Mouse (Mus musculus): ENCODE data around the gene Cnnm2. TPM values are rescaled to one million over a fixed set of nuclear protein-coding genes. Genes with fewer than 3 reads are reported as not detected.

Gene Cnnm2
- total RNA-seq, 2 experiments from 2014 or later: 6.0 to 6.7 TPM

DNA sequence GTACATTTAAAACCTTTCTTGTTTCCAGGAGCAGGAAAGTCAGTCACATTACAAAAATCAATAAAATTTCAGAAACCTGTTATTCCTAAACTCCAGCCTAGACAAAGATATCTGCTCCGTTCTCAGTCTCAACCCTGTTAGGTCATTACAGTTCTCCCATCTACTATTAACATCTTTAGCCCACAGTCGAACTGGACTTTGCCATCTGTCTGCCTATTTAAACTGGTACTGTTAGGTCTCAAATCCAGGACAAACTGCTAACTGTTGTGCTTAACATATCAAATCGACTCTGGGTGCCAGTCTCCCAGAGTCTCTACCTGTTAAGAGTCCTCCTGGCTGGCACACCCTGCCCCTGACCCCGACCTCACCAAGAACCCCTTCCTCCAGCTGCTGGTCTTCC, 144.6 kb downstream of the Cnnm2 start:
- intact Hi-C loops (cut with DNase I): no loop called here
- DNase-seq: no peak

DNA sequence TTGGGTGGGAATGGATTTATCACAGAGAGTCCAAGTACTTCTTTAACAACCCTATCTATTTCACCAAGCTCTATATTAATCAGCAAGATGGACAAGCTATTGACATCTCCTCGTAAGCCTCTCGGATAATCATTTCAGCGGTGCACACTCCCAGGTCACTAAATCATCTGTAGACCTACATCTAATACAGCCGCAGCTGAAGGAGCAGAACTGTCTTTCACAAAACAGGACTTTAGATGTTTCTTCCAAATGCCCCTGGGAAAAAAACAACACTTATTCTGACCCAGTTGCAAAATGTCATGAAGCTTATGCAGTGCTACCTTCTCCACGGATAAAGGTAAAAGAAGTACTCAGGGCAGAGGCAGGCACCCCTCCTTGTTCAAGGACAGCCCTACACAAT, 146.8 kb downstream of the Cnnm2 start:
- DNase-seq: no peak
- intact Hi-C loops (cut with DNase I): no loop called here

DNA sequence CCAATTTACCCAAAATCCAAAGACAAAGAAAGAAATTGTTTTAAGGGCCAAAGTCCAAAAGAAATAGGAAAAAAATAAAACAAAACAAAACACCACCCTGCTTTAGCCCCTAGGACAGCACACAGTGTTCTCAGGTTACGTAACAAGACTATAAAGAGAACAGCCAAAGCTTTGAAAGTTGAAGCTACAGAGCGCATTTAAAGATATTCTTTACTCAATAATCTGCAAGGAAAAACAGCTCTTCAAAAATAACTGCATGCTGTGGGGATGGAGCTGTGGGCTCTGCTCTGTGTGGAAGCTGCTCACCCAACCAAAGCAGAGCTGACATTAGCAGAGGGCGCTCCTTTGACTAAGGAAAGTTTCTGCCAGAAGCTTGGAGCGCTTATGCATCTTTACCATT, 147.6 kb downstream of the Cnnm2 start:
- intact Hi-C loops (cut with DNase I): no loop called here
- peak in 1 of 2 experiments; percentile 65 for DNase-seq

DNA sequence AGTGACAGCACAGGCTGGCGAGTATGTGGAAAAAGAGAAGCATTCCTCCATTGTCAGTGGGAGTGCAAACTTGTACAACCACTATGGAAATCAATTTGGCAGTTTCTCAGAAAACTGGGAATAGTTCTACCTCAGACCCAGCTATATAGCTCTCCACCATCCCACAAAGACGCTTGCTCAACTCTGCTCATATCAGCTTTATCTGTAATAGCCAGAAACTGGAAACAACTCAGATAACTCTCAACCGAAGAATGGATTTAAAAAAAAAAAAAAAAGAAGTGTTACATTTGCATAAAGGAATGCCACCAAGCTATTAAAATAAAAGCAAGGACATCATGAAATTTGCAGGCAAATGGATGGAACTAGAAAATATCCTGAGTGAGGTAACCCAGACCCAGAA, 150.1 kb downstream of the Cnnm2 start:
- no peak for DNase-seq
- intact Hi-C loops (cut with DNase I): no loop called here

DNA sequence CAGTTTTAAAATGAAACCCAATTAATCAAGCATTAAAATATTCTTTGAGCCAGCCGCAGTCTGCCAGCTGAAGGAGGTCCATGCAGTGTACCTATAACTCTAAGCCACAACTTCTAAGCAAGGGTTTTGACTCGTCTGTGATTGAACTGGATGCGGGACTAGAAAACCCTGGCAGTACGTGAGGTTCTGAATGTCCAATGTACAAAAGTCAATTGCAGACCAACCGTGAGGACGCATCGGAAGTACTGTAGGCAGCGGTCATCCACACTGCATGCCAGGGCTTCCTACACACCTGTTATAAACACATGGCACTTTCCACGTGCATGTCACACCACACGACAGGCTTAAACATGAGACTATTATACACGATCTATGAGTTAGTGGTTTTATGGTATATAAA, 152.2 kb downstream of the Cnnm2 start:
- DNase-seq: no peak
- intact Hi-C loops (cut with DNase I): no loop called here

DNA sequence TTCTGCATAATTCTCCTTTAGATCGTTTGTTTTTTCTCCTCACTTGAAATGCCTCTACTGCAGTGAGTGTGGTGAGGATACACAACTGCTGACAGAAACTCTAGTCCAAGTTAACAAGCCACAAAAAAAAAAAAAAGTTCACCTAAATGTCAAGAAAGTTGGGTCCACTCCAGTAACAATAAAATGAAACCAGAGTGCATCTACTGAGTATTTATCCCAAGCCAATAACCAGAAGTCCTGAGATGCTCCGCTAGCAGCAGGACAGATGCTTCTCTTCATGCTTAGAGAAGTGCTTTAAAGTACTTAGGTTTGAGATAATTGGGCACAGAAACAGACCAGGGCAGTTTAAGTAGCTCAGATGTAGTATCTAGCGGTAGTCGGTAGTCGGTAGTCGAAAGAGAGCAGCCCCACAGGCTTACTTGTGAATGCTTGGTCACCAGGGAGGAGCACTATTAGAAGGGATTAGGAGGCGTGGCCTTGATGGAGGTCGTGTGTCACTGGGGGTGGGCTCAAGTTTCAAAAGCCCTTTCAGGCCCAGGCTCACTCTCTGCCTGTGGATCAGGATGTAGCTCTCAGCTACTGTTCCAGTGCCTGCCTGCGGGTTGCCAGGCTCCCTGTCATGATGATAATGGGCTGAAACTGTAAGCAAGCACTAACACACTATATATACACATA, 154.1 kb downstream of the Cnnm2 start:
- intact Hi-C loops (cut with DNase I): no loop called here
- DNase-seq: no peak

DNA sequence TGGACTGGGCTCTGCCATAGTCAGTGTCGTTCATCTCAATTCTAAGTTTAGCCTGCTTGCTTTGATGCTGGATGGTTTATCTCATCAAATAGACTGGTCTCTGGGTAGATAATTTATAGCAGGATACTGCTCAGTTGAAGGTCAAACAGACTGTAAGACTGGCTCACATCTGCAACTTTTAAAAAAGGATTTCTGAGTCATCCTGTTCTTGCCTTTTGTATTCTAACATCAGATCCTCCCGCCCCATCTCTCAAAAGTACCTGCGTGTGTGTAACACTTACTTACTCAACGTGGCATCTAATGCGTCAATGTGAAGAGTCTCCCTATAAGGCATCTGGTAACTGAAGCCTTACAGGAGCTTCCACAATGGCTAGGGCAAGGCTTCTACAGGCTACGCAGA, 159.2 kb downstream of the Cnnm2 start:
- no peak for DNase-seq
- intact Hi-C loops (cut with DNase I): no loop called here

DNA sequence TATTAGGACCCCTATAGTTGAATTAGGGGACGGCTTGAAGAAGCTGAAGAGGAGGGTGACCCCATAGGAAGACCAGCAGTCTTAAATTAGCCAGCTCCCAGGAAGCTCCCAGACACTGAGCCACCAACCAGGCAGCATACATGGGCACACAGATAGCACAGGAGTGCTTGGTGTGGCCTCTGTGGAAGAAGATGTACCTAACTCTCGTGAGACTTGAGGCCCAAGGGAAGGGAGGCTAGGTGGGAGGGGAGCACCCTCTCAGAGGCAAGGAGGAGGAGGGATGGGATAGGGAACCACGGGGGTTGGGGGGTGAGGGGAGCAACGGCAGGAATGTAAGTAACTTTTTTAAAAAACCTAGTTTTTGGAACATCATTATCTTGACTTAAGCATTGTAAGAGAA, 165.0 kb downstream of the Cnnm2 start:
- intact Hi-C loops (cut with DNase I): no loop called here
- DNase-seq: no peak

DNA sequence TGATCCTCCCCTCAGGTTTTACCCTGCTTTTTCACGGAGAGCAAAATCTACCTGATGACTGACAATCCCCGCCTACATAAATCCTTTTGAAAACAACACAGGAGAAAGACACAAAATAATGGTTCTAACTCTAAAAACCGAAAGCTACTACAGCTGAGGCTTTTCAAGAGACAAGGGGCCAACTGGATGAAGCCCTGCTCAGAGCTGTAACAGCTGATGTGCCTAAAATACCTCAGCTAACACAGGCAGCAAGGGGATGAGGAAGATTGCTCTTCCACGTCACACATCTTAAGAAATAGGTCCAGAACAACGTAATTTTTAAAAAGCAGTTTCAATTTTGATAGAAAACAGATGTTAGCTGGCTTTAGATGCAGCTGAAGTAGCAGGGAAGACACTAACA, 165.6 kb downstream of the Cnnm2 start:
- intact Hi-C loops (cut with DNase I): no loop called here

DNA sequence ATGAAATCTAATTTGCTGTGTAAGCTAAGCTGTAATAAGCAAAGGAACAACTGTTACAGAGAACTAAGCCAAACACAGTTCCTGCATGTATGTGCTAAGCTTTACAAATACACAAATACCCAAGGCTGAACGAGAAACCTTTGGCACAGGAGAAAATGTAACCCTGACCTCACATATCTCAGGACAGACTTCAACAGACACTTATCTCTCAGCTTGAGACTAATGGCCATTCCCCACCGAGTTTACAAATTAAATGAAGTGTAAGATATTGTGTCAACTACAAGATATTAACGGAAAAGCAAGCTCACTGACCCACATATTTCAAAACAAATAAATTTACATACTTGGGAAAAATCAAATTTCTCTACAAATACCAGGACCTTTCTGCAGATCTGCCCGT, 166.7 kb downstream of the Cnnm2 start:
- DNase-seq: no peak
- intact Hi-C loops (cut with DNase I): no loop called here

More for the DNA sequence above, 165.6 kb downstream of the Cnnm2 start:
- DNase-seq: no peak

DNA sequence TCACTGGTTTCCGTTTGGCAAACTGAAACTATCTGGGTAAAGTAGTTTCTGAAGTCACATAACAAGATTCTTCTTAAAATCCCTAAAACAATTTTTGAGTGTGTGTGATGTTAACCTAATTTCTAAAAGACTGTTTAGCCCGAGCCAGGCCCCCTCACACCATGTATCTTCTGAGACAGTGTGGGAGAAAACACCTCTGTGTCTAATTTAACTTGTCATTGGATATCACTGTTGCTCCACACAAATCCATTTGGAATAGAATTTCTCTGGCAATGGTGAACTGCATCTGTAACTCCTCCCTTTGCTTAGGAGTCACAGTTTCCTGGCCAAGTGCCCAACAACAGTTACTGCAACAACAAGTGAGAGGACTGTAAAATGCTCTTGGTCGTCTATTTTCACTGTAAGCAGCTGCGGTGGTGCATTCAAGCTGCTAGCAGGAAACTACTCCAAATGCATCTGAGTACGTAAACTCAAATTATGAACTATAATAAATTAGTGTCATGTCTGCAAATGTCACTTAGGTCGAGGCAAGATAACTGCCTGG, 167.7 kb downstream of the Cnnm2 start:
- intact Hi-C loops (cut with DNase I): no loop called here
- peak; percentile 83 to 85 for DNase-seq

Other genes starting within 250 kb of the Cnnm2 start
- gene Arl3, start 188.4 kb upstream of the Cnnm2 start, total RNA-seq (2021): 10 to 100 TPM; 38.5 to 40.4 TPM
- gene Sfxn2, start 188.2 kb upstream of the Cnnm2 start, total RNA-seq (2021): 1 to 10 TPM; 3.1 to 3.5 TPM
- 10 to 100 TPM; 51.2 to 59.1 TPM for gene Wbp1l, start 162.5 kb upstream of the Cnnm2 start, total RNA-seq (2021)
- gene Cyp17a1, start 88.4 kb upstream of the Cnnm2 start, total RNA-seq (2021): not detected
- 1 to 10 TPM; 9.3 to 9.5 TPM for gene Borcs7, start 71.7 kb upstream of the Cnnm2 start, total RNA-seq (2021)
- 10 to 100 TPM; 88.6 to 96.2 TPM for gene As3mt, start 54.1 kb upstream of the Cnnm2 start, total RNA-seq (2021)

All from heart, postnatal 36 days (tissue).